Mouse (Mus musculus): ENCODE results near the gene Tsc22d3.

- TF ChIP-seq CTCF (IDR thresholded peaks at IDR 0.05; ENCODE audit: low read depth), result no peak
- TF ChIP-seq EP300 (optimal IDR thresholded peaks at IDR 0.05), result no peak
Observed at GRCm38 (mm10) chrX:140537662-140538061, 62.8 kb downstream of the Tsc22d3 start.

All from stomach, postnatal 0 days (tissue).